Mouse (Mus musculus): ENCODE results near the gene Lmnb2. TPM values are rescaled to one million over a fixed set of nuclear protein-coding genes. Genes with fewer than 3 reads are reported as not detected.

Gene Lmnb2
- polyA plus RNA-seq, 1 experiment: 44.2 TPM

GRCm38 (mm10) chr10:80935698-80936097 lies 17.7 kb upstream of the Lmnb2 start:
- no peak for TF ChIP-seq CTCF (IDR thresholded peaks at IDR 0.05; ENCODE audit: borderline replicate concordance, control insufficient read depth, extremely low read depth, insufficient read depth, low read length, poor library complexity)
- no peak for DNase-seq
- Histone ChIP-seq H3K36me3 (ENCODE audit: control insufficient read depth, insufficient read depth, low read length) (no peaks in the 10 kb centered on the region), H3K4me3 (ENCODE audit: control insufficient read depth, insufficient read depth, low read length) (no peak overlapping the region), H3K27ac (ENCODE audit: control insufficient read depth, insufficient read depth, low read length) (no peak overlapping the region), H3K4me1 (replicated peaks; ENCODE audit: control insufficient read depth, insufficient read depth, low read length) (peaks cover 55% of the 10 kb centered on the region), H3K27me3 (ENCODE audit: control insufficient read depth, insufficient read depth, low read length) (peaks cover 14% of the 10 kb centered on the region; the same call in 1 of the 2 replicates)
- WGBS: 48% methylated on average over 17 of the region's 17 CpGs

- WGBS: 46% methylated on average over 3 of the region's 3 CpGs
- peaks cover 14% of the 10 kb centered on the region; the same call in 1 of the 2 replicates for H3K27me3 ChIP-seq (ENCODE audit: control insufficient read depth, insufficient read depth, low read length)
- no peaks in the 10 kb centered on the region for H3K36me3 ChIP-seq (ENCODE audit: control insufficient read depth, insufficient read depth, low read length)
- H3K4me3 ChIP-seq (ENCODE audit: control insufficient read depth, insufficient read depth, low read length): no peak overlapping the region
- H3K4me1 ChIP-seq (replicated peaks; ENCODE audit: control insufficient read depth, insufficient read depth, low read length): peaks cover 55% of the 10 kb centered on the region
- no peak for TF ChIP-seq POLR2A (IDR thresholded peaks at IDR 0.05; ENCODE audit: control insufficient read depth, extremely low read depth, insufficient read depth, low read length, poor library complexity)
- no peak for TF ChIP-seq CTCF (IDR thresholded peaks at IDR 0.05; ENCODE audit: borderline replicate concordance, control insufficient read depth, extremely low read depth, insufficient read depth, low read length, poor library complexity)
- H3K27ac ChIP-seq (ENCODE audit: control insufficient read depth, insufficient read depth, low read length): no peak overlapping the region
- no peak for DNase-seq
Measured at GRCm38 (mm10) chr10:80935241-80935640, 17.2 kb upstream of the Lmnb2 start.

GRCm38 (mm10) chr10:80934136-80934985 lies 16.3 kb upstream of the Lmnb2 start:
- Histone ChIP-seq H3K4me3 (ENCODE audit: control insufficient read depth, insufficient read depth, low read length) (no peak overlapping the region), H3K36me3 (ENCODE audit: control insufficient read depth, insufficient read depth, low read length) (no peaks in the 10 kb centered on the region), H3K4me1 (replicated peaks; ENCODE audit: control insufficient read depth, insufficient read depth, low read length) (peaks cover 52% of the 10 kb centered on the region), H3K27ac (ENCODE audit: control insufficient read depth, insufficient read depth, low read length) (no peak overlapping the region), H3K27me3 (ENCODE audit: control insufficient read depth, insufficient read depth, low read length) (peaks cover 12% of the 10 kb centered on the region; the same call in 1 of the 2 replicates)
- WGBS: 84% methylated on average over 14 of the region's 14 CpGs
- no peak for DNase-seq
- TF ChIP-seq CTCF (IDR thresholded peaks at IDR 0.05; ENCODE audit: borderline replicate concordance, control insufficient read depth, extremely low read depth, insufficient read depth, low read length, poor library complexity) (no peak), POLR2A (IDR thresholded peaks at IDR 0.05; ENCODE audit: control insufficient read depth, extremely low read depth, insufficient read depth, low read length, poor library complexity) (no peak)

GRCm38 (mm10) chr10:80933421-80933979 lies 15.5 kb upstream of the Lmnb2 start:
- Histone ChIP-seq H3K27me3 (ENCODE audit: control insufficient read depth, insufficient read depth, low read length) (peaks cover 12% of the 10 kb centered on the region; the same call in 1 of the 2 replicates), H3K4me1 (replicated peaks; ENCODE audit: control insufficient read depth, insufficient read depth, low read length) (peaks cover 54% of the 10 kb centered on the region), H3K4me3 (ENCODE audit: control insufficient read depth, insufficient read depth, low read length) (no peak overlapping the region), H3K36me3 (ENCODE audit: control insufficient read depth, insufficient read depth, low read length) (no peaks in the 10 kb centered on the region), H3K27ac (ENCODE audit: control insufficient read depth, insufficient read depth, low read length) (no peak overlapping the region)
- DNase-seq: no peak
- TF ChIP-seq POLR2A (IDR thresholded peaks at IDR 0.05; ENCODE audit: control insufficient read depth, extremely low read depth, insufficient read depth, low read length, poor library complexity): no peak
- no peak for TF ChIP-seq CTCF (IDR thresholded peaks at IDR 0.05; ENCODE audit: borderline replicate concordance, control insufficient read depth, extremely low read depth, insufficient read depth, low read length, poor library complexity)
- 5% methylated on average over 21 of the region's 21 CpGs for WGBS

GRCm38 (mm10) chr10:80932700-80933420 lies 14.8 kb upstream of the Lmnb2 start:
- no peak for TF ChIP-seq POLR2A (IDR thresholded peaks at IDR 0.05; ENCODE audit: control insufficient read depth, extremely low read depth, insufficient read depth, low read length, poor library complexity)
- no peak for TF ChIP-seq CTCF (IDR thresholded peaks at IDR 0.05; ENCODE audit: borderline replicate concordance, control insufficient read depth, extremely low read depth, insufficient read depth, low read length, poor library complexity)
- DNase-seq: no peak

GRCm38 (mm10) chr10:80932206-80932605 lies 14.2 kb upstream of the Lmnb2 start:
- Histone ChIP-seq H3K36me3 (ENCODE audit: control insufficient read depth, insufficient read depth, low read length) (no peaks in the 10 kb centered on the region), H3K27ac (ENCODE audit: control insufficient read depth, insufficient read depth, low read length) (no peak overlapping the region), H3K4me1 (replicated peaks; ENCODE audit: control insufficient read depth, insufficient read depth, low read length) (peaks cover 47% of the 10 kb centered on the region), H3K4me3 (ENCODE audit: control insufficient read depth, insufficient read depth, low read length) (peak overlapping the region; percentile 12), H3K27me3 (ENCODE audit: control insufficient read depth, insufficient read depth, low read length) (peaks cover 12% of the 10 kb centered on the region; the same call in 1 of the 2 replicates)
- no peak for DNase-seq
- WGBS: 6% methylated on average over 20 of the region's 20 CpGs
- TF ChIP-seq POLR2A (IDR thresholded peaks at IDR 0.05; ENCODE audit: control insufficient read depth, extremely low read depth, insufficient read depth, low read length, poor library complexity) (no peak), CTCF (IDR thresholded peaks at IDR 0.05; ENCODE audit: borderline replicate concordance, control insufficient read depth, extremely low read depth, insufficient read depth, low read length, poor library complexity) (no peak)

More at GRCm38 (mm10) chr10:80932700-80933420, 14.8 kb upstream of the Lmnb2 start:
- Histone ChIP-seq H3K36me3 (ENCODE audit: control insufficient read depth, insufficient read depth, low read length) (no peaks in the 10 kb centered on the region), H3K27ac (ENCODE audit: control insufficient read depth, insufficient read depth, low read length) (no peak overlapping the region), H3K27me3 (ENCODE audit: control insufficient read depth, insufficient read depth, low read length) (peaks cover 12% of the 10 kb centered on the region; the same call in 1 of the 2 replicates), H3K4me1 (replicated peaks; ENCODE audit: control insufficient read depth, insufficient read depth, low read length) (peaks cover 53% of the 10 kb centered on the region), H3K4me3 (ENCODE audit: control insufficient read depth, insufficient read depth, low read length) (peak overlapping the region; percentile 12)
- 7% methylated on average over 17 of the region's 17 CpGs for WGBS

Measured in thymus, adult 2 months (tissue).